Mouse (Mus musculus) ZHBTc4 (cell line): Measurements from ENCODE around the gene Olfr575.
A peak's percentile ranks its signal among the peaks of the same experiment; 100 is the strongest.

Experiments
- DNase-seq: peaks from one replicate; pipeline ENCODE4 v3.0.0-alpha.2; 2011; ENCODE audit warnings: low read depth, low spot score

Gene Olfr575

DNA sequence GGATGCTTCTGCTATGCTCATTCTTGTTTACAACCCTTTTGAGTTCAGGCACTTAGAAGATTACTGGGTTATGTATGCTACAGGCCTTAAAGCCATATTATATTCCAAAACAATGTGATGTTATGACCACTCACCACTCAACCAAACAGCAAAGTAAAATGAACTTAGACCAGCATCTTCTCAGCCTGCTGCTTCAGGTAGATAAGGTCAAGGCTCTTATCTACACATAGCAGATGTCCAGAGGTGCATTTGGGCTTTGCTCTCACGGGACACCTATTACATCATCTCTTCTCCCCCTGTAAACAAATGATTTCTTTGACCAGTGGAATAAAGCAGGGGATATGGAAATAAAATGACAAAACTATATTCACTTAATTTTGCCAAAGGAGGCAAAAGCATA is at the start of gene Olfr575:
Olfr575 (minus strand) TSS at position 183 of the 400 bp plus-strand sequence.
- DNase-seq = no peak

DNA sequence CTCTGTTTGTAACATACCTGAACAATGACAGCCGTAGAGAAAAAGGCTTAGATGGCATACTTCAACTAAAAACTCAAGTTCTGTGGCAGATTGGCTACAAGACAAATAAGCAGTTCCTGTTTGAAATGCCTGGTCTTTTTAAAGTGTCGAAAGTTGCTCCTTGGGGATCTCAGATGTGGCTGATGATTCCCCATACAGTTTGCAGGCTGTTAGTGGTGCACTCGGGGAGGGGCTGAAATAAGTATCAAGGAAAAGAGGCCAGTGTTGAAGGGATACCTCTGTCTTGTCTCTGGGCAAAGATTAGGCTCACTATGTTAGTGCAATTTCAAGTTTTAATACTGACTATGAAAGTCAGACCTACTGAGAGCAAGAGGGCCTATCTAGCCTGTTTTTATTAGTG is 30.6 kb upstream of the Olfr575 start, which contains the start of gene Olfr578:
Olfr578 (minus strand) TSS at position 101 of the 400 bp plus-strand sequence.
- no peak for DNase-seq

DNA sequence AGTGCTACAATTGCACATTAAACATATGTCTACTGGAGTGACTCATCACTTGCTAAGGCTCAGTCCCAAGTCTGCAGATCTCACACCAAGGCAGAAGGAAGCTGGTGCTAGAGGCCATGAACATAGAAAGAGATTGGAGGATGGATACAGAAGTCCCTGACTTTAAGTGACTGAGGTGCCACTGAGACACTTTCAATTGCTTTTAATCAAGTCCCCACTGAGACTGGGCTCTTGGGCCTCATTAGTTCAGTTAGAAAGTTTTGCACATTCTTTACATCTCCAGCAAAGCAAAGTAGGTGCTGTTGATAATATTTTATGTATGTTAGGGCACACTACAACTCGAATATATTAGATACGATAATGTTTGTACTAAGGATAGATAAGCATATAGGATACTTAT is 17.3 kb upstream of the Olfr575 start, which contains the start of gene Olfr577:
Olfr577 (minus strand) TSS at position 101 of the 400 bp plus-strand sequence.
- DNase-seq = no peak

DNA sequence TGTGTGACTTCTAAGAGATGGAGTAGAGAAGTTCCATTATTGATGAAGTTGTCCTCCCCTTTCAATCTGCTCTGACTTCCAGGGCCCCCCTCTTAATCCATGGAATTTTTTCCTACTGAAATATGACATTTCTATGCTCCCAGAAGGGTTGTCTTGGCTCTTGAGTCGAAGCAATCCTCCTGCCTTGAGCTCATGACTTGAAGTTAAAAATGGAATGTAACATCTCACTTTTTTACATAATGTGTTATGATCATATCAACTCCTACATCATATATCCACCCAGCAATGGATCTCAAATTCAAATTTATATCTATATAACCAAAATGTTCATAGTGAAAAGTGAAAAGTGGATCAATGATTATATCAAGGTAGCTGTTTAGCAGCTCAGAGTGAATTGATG is 15.8 kb upstream of the Olfr575 start:
- DNase-seq = no peak

DNA sequence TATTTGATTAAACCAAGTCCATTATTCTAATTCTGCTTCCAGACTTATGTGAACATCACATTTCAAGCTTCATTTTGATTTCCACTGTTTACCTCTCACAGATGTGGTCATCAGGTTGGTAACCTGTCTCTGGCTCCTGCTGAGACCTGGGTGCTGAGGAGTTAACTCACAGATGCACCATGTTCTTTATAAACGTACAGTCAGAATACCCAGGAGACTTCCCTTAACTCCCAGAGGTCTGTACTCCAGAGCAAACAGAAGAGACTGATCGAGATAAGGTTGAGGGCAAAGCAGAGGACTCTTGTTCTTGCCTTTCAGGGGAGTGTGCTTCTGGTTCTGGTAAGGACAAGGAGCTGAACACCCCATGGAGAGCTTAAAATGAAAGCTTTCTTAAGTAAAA is 3.8 kb upstream of the Olfr575 start, which contains the start of gene Olfr576:
Olfr576 (plus strand) TSS at position 301 of the 400 bp plus-strand sequence.
- DNase-seq = no peak

DNA sequence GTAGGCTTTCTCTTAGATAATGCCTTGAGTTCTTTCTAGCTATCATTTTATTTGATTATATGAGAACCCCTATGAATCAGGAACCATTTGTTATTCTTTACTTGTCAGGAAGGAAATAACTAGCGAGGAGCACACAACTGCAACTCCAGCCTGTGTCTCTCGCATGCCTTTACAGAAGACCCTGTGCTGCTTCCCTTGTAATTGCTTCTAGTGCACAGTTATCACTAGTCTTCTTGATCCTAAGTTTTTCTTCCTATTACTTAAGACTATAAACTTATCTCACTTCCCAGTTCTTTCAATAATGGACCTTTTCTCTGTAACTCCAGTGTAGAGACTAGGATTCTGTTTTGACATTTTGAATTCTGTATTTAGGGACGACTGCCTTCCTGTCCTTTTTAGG is 438 bp downstream of the Olfr575 start:
- no peak for DNase-seq

DNA sequence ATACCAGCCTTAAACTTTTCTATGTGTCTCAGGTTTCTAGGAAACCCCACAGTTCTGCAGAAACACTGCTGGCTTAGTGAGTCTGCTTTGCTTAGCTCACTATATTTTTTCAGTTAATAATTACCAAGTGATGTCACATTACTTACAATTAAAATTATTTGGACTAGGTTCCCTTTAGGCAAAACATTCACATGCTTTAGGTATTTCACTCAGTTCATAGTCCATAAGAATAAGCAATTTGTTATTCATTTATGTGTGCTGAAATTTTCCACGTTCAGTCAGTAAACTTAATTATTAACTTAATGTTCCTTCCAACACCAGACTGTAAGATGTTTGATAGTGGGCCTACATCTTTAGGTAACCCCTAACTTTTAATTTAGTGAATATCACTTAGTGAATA is 7.8 kb downstream of the Olfr575 start:
- no peak for DNase-seq

DNA sequence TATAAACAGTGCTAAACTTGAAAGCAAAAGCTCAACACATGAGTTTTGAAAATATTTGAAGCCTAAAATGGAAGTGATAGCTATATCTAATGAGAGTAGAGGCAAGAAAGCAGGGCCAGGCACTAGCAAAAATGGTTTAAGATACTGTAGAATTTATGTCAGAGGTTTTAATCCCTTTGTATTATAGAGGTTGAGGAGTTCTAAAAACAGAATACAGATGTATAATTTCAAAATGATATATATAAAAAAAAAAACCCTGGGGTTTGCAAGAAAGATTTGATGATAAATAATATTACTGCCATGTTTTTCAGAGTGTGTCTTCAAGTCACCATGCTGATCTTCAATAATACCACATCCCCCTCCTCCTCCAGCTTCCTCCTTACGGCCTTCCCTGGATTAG is 10.4 kb downstream of the Olfr575 start, which contains the start of gene Olfr574:
Olfr574 (plus strand) TSS at position 301 of the 400 bp plus-strand sequence.
- DNase-seq = no peak

DNA sequence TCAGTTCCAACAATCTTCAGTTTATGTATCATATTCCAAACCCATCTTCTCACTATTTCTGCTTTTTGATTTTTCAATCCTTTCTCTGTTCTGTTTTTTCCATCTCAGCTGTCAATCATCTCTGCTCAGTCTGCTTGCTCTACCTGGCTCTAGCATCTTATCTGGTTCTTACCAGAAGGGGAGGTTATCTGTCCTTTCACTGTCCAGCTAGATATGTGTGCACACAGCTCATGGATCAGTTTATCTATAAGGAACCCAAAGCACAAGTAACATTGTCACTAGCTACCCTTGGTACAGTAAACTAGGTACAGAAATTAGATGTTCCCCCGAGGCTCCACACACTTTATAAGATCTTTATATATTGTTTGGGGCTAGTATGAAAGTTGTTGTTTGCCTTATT is 15.2 kb downstream of the Olfr575 start:
- no peak for DNase-seq

DNA sequence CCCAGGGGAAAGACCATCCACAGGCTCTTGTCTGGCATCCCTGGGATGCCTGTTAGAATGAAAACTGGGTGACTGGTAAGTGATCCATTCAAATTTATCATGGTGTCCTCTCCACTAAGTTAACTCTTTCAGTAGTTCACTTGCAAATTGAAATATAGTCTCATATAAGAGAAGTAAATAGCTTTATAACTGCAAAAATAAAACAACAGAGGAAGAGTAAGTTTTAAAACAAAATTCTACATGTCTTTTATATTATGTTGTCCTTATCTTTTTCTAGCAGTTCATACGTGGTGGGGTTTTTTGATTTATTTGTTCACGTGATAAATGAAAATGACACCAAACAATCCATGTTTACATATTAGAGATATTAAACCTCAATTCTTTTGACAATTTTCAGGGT is 16.1 kb downstream of the Olfr575 start, which contains the start of gene Olfr573-ps1:
Olfr573-ps1 (minus strand) TSS at position 101 of the 400 bp plus-strand sequence.
- DNase-seq = no peak

DNA sequence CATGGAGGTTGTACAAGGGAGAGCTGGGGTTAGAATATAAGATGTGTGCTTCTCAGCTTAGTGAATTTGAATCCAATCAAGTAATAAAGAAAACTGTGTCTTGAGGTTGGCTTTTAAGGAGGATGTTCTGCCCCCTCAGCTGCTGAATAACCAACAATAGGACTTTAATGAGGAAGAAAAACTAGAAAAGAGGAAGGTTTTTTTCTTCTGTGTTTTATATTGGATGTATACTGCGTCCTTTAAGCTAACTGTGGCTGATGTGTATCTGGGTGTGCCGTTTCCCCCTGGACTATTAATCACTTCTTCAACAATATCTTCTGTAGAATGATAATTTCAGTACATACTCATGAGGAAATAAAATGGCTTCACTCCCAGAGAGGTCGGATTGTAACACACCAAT is 31.5 kb downstream of the Olfr575 start:
- DNase-seq = no peak

DNA sequence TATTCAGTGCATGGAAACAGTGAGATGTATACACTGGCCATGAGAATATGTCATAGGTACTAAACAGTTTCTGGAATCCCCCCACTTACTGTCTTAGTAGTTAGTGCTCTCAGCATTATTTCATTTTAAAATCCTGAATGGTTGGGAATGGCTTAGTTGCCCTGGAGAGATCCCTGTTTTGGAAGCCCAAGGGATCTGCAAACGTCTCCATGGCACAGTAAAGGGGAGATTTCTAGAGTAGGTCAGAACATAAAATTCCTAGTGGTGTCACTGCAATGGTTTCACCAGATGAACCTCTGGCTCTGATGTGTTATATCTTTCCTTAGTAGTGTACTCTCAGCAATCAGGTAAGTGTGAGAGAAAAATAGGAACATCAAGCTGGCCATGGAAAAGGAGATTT is 34.5 kb downstream of the Olfr575 start, which contains the start of gene Olfr572:
Olfr572 (plus strand) TSS at position 301 of the 400 bp plus-strand sequence.
- no peak for DNase-seq

DNA sequence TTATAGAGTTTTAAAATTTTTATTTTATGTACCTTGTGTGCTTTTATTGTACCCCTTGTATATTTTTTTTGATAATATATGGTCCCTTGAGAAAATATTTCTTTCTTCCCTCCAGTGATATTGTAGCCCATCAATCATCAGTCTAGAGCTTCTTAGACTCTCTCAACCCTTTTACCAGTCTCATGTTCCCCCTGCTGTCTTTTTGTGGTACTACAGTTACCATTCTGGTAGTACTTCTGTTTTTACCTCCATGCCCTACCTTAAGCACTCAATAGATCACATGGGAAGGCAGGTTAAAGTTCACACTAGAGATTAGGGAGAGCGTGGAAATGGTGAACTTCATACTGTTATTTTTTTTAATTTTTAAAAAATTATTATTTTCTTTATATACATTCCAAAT is 38.9 kb downstream of the Olfr575 start:
- DNase-seq = peak; percentile 70

DNA sequence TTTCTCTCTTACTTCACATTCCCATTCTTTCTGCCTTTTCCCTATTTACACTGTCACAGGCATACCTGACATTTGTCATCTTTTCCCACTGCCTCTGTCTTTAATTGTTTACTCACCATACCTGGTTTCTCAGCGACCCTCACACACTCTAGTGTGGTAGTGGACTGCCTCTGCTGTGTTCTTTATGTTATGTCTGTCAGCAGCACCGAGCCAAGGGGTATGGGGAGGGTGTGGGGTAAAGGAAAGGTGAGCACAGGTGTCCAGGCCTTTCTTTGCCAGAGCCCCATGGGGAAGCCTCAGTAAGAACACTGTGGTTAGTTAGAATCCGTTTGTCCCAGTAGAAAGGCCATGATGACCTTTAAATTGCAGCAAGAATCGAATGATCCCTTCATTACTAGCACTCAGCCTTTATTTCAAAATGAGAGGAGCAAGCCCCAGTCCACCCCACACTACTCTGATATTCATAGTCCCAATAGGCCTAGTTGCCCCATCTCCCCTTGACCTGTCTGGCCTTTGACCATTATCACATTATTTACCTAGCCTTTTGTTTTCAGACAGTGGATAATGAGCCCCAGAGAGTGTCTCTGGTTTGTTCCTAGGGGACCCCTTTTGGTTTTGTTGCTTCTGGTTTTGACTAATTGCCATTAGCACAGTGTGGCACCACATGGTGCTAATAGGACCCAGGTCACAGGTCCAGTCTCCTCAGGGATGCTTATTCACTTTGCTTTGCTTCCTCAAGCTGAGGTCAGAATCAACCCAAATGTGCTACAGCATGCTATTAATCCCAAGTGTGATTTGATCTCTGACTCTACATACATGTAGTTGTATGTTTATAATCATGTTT is 41.3 kb downstream of the Olfr575 start, which contains the start of gene Olfr571:
Olfr571 (minus strand) TSS at position 505 of the 844 bp plus-strand sequence.
- DNase-seq = no peak

DNA sequence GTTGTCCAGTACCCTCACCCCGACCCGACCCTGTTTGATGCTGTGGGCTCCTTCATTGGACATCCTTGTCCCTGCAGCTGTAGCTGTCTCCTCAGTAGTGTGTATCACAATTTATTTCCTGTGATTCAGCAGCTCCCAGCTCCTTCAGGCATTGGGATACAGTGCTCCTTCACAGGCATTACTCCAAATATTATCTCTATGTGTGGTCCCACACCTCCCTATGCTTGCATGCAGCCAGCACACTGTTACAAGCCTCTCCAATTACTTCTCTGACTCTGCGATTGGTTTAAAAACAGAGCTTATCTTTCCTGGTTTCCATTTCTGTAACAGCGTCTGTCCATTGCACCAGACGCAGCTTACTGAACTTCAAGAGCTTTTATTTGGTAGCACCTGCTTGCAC is 42.2 kb downstream of the Olfr575 start:
- DNase-seq = no peak

DNA sequence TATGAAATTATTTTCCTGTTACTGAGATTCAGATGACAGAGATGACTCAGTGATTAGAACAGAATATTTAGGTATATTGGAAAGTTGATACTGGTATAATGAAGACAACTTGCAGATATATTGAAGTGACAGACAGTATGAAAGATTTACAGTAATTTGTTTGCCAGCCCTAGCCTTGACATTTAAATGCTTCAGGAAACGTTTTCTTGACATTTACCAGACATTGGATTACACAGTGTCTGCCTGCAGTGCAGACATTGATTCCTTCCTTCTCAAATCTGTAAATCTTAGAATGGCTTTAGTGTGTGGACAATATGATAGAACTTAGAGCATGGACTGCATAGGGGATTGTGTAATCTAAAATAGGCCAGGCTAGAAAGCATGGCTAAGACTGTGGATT is 43.3 kb downstream of the Olfr575 start:
- DNase-seq = no peak
